Mouse (Mus musculus) cerebellum, postnatal 14 days (tissue): ENCODE measurements around the gene Rbm19.

Experiments
- DNase-seq, 2 experiments: peaks; one replicate each; pipeline ENCODE4 v3.0.0; 2021; ENCODE audit warnings: mixed read lengths in 2 of 2

The Rbm19 gene

GRCm38 (mm10) chr5:120207492-120207891 lies 91.2 kb downstream of the Rbm19 start:
- DNase-seq = no peak

GRCm38 (mm10) chr5:120210668-120211067 lies 94.4 kb downstream of the Rbm19 start:
- DNase-seq = no peak

GRCm38 (mm10) chr5:120211182-120211581 lies 94.9 kb downstream of the Rbm19 start:
- DNase-seq = peak; percentile 75 to 76

GRCm38 (mm10) chr5:120214511-120214910 lies 98.2 kb downstream of the Rbm19 start:
- DNase-seq = no peak

GRCm38 (mm10) chr5:120221216-120221615 lies 105.0 kb downstream of the Rbm19 start:
- DNase-seq = no peak

GRCm38 (mm10) chr5:120225383-120225782 lies 109.1 kb downstream of the Rbm19 start:
- no peak for DNase-seq

- DNase-seq = no peak
These were observed 112.5 kb downstream of the Rbm19 start for GRCm38 (mm10) chr5:120228613-120229409.

GRCm38 (mm10) chr5:120231435-120232147 lies 115.3 kb downstream of the Rbm19 start:
- DNase-seq = peak; percentile 58 to 74

- DNase-seq = peak; percentile 49 to 78
These were observed 118.9 kb downstream of the Rbm19 start for GRCm38 (mm10) chr5:120235147-120235546.

- peak; percentile 74 to 88 for DNase-seq
These were observed 119.3 kb downstream of the Rbm19 start for GRCm38 (mm10) chr5:120235571-120235970.

GRCm38 (mm10) chr5:120240071-120240470 lies 123.8 kb downstream of the Rbm19 start:
- peak; percentile 64 to 69 for DNase-seq

GRCm38 (mm10) chr5:120245336-120245735 lies 129.1 kb downstream of the Rbm19 start:
- DNase-seq = no peak
